Mouse (Mus musculus) ES-Bruce4 (cell line): Measurements from ENCODE around the gene Dagla. TPM values are rescaled to one million over a fixed set of nuclear protein-coding genes. Genes with fewer than 3 reads are reported as not detected.
A peak's percentile ranks its signal among the peaks of the same experiment; 100 is the strongest.

ENCODE experiments used
- H3K27ac ChIP-seq: 2 replicates; pipeline ENCODE4 v1.5.1; 2012; ENCODE audit warnings: low read length, inconsistent platforms; ENCODE audit not compliant: insufficient read depth
- H3K27me3 ChIP-seq: 2 replicates; pipeline ENCODE4 v1.6.1; 2012; ENCODE audit warnings: mild to moderate bottlenecking, low read length, inconsistent platforms; ENCODE audit not compliant: control insufficient read depth, poor library complexity, insufficient read depth, severe bottlenecking
- H3K36me3 ChIP-seq: 2 replicates; pipeline ENCODE4 v1.6.1; 2012; ENCODE audit warnings: inconsistent platforms, mild to moderate bottlenecking, low read length, moderate library complexity; ENCODE audit not compliant: control insufficient read depth, poor library complexity, insufficient read depth, severe bottlenecking
- H3K4me1 ChIP-seq: one replicate; pipeline ENCODE4 v1.8.1; 2011; ENCODE audit warnings: low read length; ENCODE audit not compliant: control insufficient read depth, insufficient read depth
- H3K4me3 ChIP-seq: 2 replicates; pipeline ENCODE4 v1.5.1; 2011; ENCODE audit warnings: low read depth, mild to moderate bottlenecking, low read length
- H3K9ac ChIP-seq: 2 replicates; pipeline ENCODE4 v1.6.1; 2012; ENCODE audit warnings: low read depth, mild to moderate bottlenecking, inconsistent platforms; ENCODE audit not compliant: poor library complexity, severe bottlenecking
- H3K9me3 ChIP-seq: replicated peaks from 2 replicates; pipeline ENCODE4 v1.6.1; 2012; ENCODE audit warnings: mild to moderate bottlenecking, low read length, inconsistent platforms; ENCODE audit not compliant: control insufficient read depth, poor library complexity, insufficient read depth, severe bottlenecking
- CTCF ChIP-seq: IDR thresholded peaks from one replicate; pipeline ENCODE4 v1.8.1; 2011; ENCODE audit warnings: low read depth, low read length
- EP300 ChIP-seq: IDR thresholded peaks from 2 replicates; pipeline ENCODE4 v1.6.1; 2011; ENCODE audit warnings: low read depth, low read length; ENCODE audit not compliant: insufficient read depth
- POLR2A ChIP-seq: IDR thresholded peaks from one replicate; pipeline ENCODE4 v1.8.1; 2011; ENCODE audit warnings: low read length; ENCODE audit not compliant: insufficient read depth
- polyA plus RNA-seq: library from polyadenylated mRNA; stranded (reverse); fragments of >200 nt; gene quantifications from 2 replicates; pipeline ENCODE4 v1.2.4, GENCODE M21; 2011; ENCODE audit warnings: low read depth; ENCODE audit not compliant: missing spikeins, insufficient read depth, insufficient read length

Gene Dagla
- polyA plus RNA-seq, 1 experiment: 1.2 TPM

- Histone ChIP-seq H3K4me3 (no peak overlapping the region), H3K27me3 (no peaks in the 10 kb centered on the region), H3K27ac (no peak overlapping the region), H3K4me1 (peaks cover 20% of the 10 kb centered on the region), H3K9ac (no peak overlapping the region), H3K9me3 (no peaks in the 10 kb centered on the region), H3K36me3 (no peaks in the 10 kb centered on the region)
- no peak for TF ChIP-seq CTCF
- TF ChIP-seq POLR2A: no peak
- no peak for TF ChIP-seq EP300
These were observed 25.0 kb downstream of the Dagla start for GRCm38 (mm10) chr19:10279668-10280067.

- Histone ChIP-seq H3K4me3 (no peak overlapping the region), H3K27me3 (no peaks in the 10 kb centered on the region), H3K36me3 (no peaks in the 10 kb centered on the region), H3K9me3 (no peaks in the 10 kb centered on the region), H3K4me1 (peaks cover 20% of the 10 kb centered on the region), H3K27ac (0 out of 2 replicates have a peak overlapping the region, but pooled peaks have one; percentile 14), H3K9ac (no peak overlapping the region)
- no peak for TF ChIP-seq CTCF
These were observed 25.9 kb downstream of the Dagla start for GRCm38 (mm10) chr19:10278669-10279324.

DNA sequence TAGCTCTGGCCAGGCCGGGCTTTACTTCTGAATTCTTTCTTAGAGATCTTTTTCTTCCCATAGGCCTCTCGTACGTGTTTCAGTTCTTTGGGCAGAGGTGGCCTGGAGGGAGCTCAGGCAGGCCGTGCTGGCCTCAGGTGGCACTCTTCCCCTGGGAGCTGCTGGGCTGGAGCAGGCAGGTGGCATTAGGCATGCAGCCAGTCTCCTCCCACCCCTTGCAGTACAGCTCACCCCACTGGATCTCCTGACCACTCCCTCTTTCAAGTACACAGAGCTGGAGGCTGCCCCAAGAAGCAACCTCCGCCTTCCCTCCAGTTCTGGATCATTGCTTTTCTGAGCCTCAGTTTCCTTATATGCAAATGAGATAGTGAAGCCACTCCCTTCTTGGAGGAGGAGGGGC, 26.9 kb downstream of the Dagla start:
- peak overlapping the region; percentile 77 for H3K27ac ChIP-seq
- TF ChIP-seq POLR2A: peak; percentile 66
- TF ChIP-seq CTCF: no peak
- TF ChIP-seq EP300: peak; percentile 77
- H3K4me3 ChIP-seq: peak overlapping the region; percentile 46
- no peaks in the 10 kb centered on the region for H3K27me3 ChIP-seq
- H3K9ac ChIP-seq: peak overlapping the region; percentile 66
- no peaks in the 10 kb centered on the region for H3K36me3 ChIP-seq
- H3K9me3 ChIP-seq: no peaks in the 10 kb centered on the region
- peaks cover 23% of the 10 kb centered on the region for H3K4me1 ChIP-seq

GRCm38 (mm10) chr19:10277331-10277730, 27.3 kb downstream of the Dagla start:
- Histone ChIP-seq H3K4me1 (peaks cover 23% of the 10 kb centered on the region), H3K27me3 (no peaks in the 10 kb centered on the region), H3K36me3 (no peaks in the 10 kb centered on the region), H3K27ac (peak overlapping the region; percentile 77), H3K9ac (peak overlapping the region; percentile 66), H3K9me3 (no peaks in the 10 kb centered on the region), H3K4me3 (peak overlapping the region; percentile 46)
- TF ChIP-seq CTCF (no peak), POLR2A (no peak), EP300 (0 out of 2 replicates have a peak, but pooled peaks have one; percentile 55)

GRCm38 (mm10) chr19:10276483-10277144, 28.1 kb downstream of the Dagla start:
- Histone ChIP-seq H3K27me3 (no peaks in the 10 kb centered on the region), H3K4me1 (peaks cover 23% of the 10 kb centered on the region)

GRCm38 (mm10) chr19:10274056-10274455, 30.6 kb downstream of the Dagla start:
- H3K4me1 ChIP-seq: peaks cover 21% of the 10 kb centered on the region
- no peak for TF ChIP-seq EP300
- TF ChIP-seq CTCF: no peak
- TF ChIP-seq POLR2A: no peak
- H3K9me3 ChIP-seq: no peaks in the 10 kb centered on the region
- no peak overlapping the region for H3K27ac ChIP-seq
- H3K9ac ChIP-seq: no peak overlapping the region
- H3K36me3 ChIP-seq: no peaks in the 10 kb centered on the region
- no peaks in the 10 kb centered on the region for H3K27me3 ChIP-seq
- no peak overlapping the region for H3K4me3 ChIP-seq

More at GRCm38 (mm10) chr19:10276483-10277144, 28.1 kb downstream of the Dagla start:
- H3K9me3 ChIP-seq: no peaks in the 10 kb centered on the region
- peak overlapping the region; percentile 3; the same call in 1 of the 2 replicates for H3K9ac ChIP-seq
- peak overlapping the region; percentile 5; the same call in 1 of the 2 replicates for H3K4me3 ChIP-seq
- H3K36me3 ChIP-seq: no peaks in the 10 kb centered on the region
- TF ChIP-seq POLR2A: no peak
- no peak for TF ChIP-seq CTCF
- no peak for TF ChIP-seq EP300
- peak overlapping the region; percentile 36; the same call in 1 of the 2 replicates for H3K27ac ChIP-seq
